Mouse (Mus musculus) myocyte (in vitro differentiated cells): ENCODE results near the gene Ncam1. TPM values are rescaled to one million over a fixed set of nuclear protein-coding genes. Genes with fewer than 3 reads are reported as not detected.

Experiments used
- H3K27me3 ChIP-seq: one replicate; pipeline ENCODE4 v1.6.1; 2011; ENCODE audit not compliant: control insufficient read depth, insufficient read depth, insufficient read length
- H3K36me3 ChIP-seq: one replicate; pipeline ENCODE4 v1.6.1; 2011; ENCODE audit not compliant: control insufficient read depth, insufficient read depth
- H3K4me2 ChIP-seq: one replicate; pipeline ENCODE4 v1.6.1; 2011; ENCODE audit warnings: low read depth, control low read depth
- H3K4me3 ChIP-seq: one replicate; pipeline ENCODE4 v1.5.1; 2011; ENCODE audit warnings: mild to moderate bottlenecking, control low read depth, moderate library complexity
- H3K79me2 ChIP-seq: one replicate; pipeline ENCODE4 v1.6.1; 2011; ENCODE audit not compliant: control insufficient read depth, insufficient read depth
- H3ac ChIP-seq: one replicate; pipeline ENCODE4 v1.6.1; 2011; ENCODE audit not compliant: control insufficient read depth, insufficient read length
- CEBPB ChIP-seq: IDR thresholded peaks from 2 replicates; pipeline ENCODE4 v1.6.1; 2011; ENCODE audit warnings: mild to moderate bottlenecking, moderate library complexity; ENCODE audit not compliant: poor library complexity, insufficient read depth, severe bottlenecking
- E2F4 ChIP-seq: IDR thresholded peaks from one replicate; pipeline ENCODE4 v1.6.1; 2011; ENCODE audit warnings: mild to moderate bottlenecking, control low read depth, moderate library complexity; ENCODE audit not compliant: insufficient read depth
- MAX ChIP-seq: IDR thresholded peaks from one replicate; pipeline ENCODE4 v1.6.1; 2011; ENCODE audit warnings: low read depth, mild to moderate bottlenecking, control low read depth
- MYOD1 ChIP-seq, 3 experiments: IDR thresholded peaks; one replicate each; pipeline ENCODE4 v1.6.1; 2011; ENCODE audit warnings: control low read depth in 2 of 3, low read depth in 2 of 3, mild to moderate bottlenecking in 2 of 3, moderate library complexity in 1 of 3; ENCODE audit not compliant: insufficient read length in 2 of 3, control insufficient read depth in 1 of 3
- MYOG ChIP-seq, 3 experiments: IDR thresholded peaks; one replicate each; pipeline ENCODE4 v1.6.1; 2011; ENCODE audit warnings: control low read depth in 2 of 3, low read depth in 2 of 3, mild to moderate bottlenecking in 2 of 3; ENCODE audit not compliant: insufficient read length in 2 of 3, control insufficient read depth in 1 of 3, insufficient read depth in 1 of 3
- POLR2A ChIP-seq: IDR thresholded peaks from one replicate; pipeline ENCODE4 v1.6.1; 2011; ENCODE audit warnings: low read depth, mild to moderate bottlenecking, control low read depth, moderate library complexity; ENCODE audit not compliant: insufficient read length
- POLR2AphosphoS2 ChIP-seq: IDR thresholded peaks from one replicate; pipeline ENCODE4 v1.6.1; 2011; ENCODE audit warnings: low read depth, control low read depth; ENCODE audit not compliant: insufficient read length
- REST ChIP-seq: IDR thresholded peaks from one replicate; pipeline ENCODE4 v1.6.1; 2011; ENCODE audit warnings: mild to moderate bottlenecking, control low read depth, moderate library complexity; ENCODE audit not compliant: insufficient read depth, insufficient read length
- SRF ChIP-seq: IDR thresholded peaks from one replicate; pipeline ENCODE4 v1.6.1; 2011; ENCODE audit warnings: low read depth; ENCODE audit not compliant: control insufficient read depth, insufficient read length
- TCF12 ChIP-seq: IDR thresholded peaks from one replicate; pipeline ENCODE4 v1.6.1; 2011; ENCODE audit warnings: mild to moderate bottlenecking, control low read depth; ENCODE audit not compliant: poor library complexity, insufficient read depth, severe bottlenecking
- TCF3 ChIP-seq: IDR thresholded peaks from one replicate; pipeline ENCODE4 v1.6.1; 2011; ENCODE audit warnings: low read depth, control low read depth; ENCODE audit not compliant: insufficient read length
- USF1 ChIP-seq: IDR thresholded peaks from one replicate; pipeline ENCODE4 v1.6.1; 2011; ENCODE audit warnings: low read depth, mild to moderate bottlenecking, control low read depth, moderate library complexity
- polyA plus RNA-seq: library from polyadenylated mRNA; unstranded; fragments of >200 nt; fragmentation: generic; extraction: Trizol; gene quantifications from one replicate; pipeline ENCODE4 v1.2.1, GENCODE M21; 2012; ENCODE audit warnings: missing spikeins

The Ncam1 gene
- polyA plus RNA-seq, 1 experiment, result 327 TPM

DNA sequence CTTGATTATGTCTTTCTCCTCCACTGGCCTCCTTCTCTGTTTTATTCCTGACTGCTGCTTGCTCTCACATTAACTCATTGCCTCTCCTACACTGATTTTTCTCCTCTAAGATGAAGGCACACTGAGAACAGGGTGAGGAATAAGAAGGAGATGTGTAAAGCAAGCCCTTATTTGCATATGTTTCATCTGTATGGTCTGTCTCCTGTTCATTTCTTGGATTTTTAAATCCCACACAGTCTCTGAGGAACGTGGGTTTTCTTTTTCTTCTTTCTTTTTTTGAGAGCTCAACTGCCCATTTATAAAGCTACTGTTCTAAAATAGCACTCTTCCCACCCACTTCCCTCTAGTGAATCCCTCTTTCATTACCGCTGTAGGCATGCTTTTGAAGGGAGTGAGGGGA lies 206.7 kb downstream of the Ncam1 start:
- Histone ChIP-seq H3K79me2 (peaks cover 54% of the 10 kb centered on the region), H3K4me3 (no peak overlapping the region), H3K36me3 (peaks cover 6% of the 10 kb centered on the region), H3K27me3 (no peaks in the 10 kb centered on the region), H3ac (no peak overlapping the region), H3K4me2 (no peak overlapping the region)
- TF ChIP-seq SRF, result no peak
- no peak for TF ChIP-seq POLR2A
- no peak for TF ChIP-seq E2F4
- no peak for TF ChIP-seq MAX
- TF ChIP-seq TCF12, result no peak
- TF ChIP-seq CEBPB, result no peak
- TF ChIP-seq USF1, result no peak
- TF ChIP-seq REST, result no peak
- no peak for TF ChIP-seq TCF3
- TF ChIP-seq MYOD1 (IDR thresholded peaks at IDR 0.05; ENCODE audit: control insufficient read depth in 1 of 3, insufficient read length in 2 of 3, low read depth in 2 of 3), result no peak
- TF ChIP-seq POLR2AphosphoS2, result no peak
- no peak for TF ChIP-seq MYOG (IDR thresholded peaks at IDR 0.05; ENCODE audit: control insufficient read depth in 1 of 3, insufficient read depth in 1 of 3, insufficient read length in 2 of 3, low read depth in 2 of 3)

DNA sequence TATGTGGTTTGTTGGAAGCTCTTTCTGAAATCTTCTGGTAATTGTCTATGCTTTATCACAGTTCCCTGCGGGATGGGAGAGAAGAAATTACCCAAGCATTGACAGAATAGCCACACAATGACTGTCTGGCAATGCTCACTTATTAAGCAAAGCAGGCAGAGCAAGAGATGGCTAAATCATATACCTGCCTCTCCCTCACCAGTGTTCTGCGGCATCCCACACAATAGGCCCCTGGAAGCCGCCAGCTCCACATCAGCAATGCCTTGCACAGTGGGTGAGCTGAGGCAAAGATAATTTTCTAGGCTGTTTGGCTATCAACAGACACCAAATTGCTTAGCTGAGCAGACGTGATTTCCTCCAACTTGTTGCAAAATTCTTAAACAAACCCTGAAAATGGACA lies 208.5 kb downstream of the Ncam1 start:
- Histone ChIP-seq H3K4me2 (no peak overlapping the region), H3K79me2 (peaks cover 47% of the 10 kb centered on the region), H3K36me3 (peaks cover 5% of the 10 kb centered on the region), H3ac (no peak overlapping the region), H3K4me3 (no peak overlapping the region), H3K27me3 (no peaks in the 10 kb centered on the region)
- no peak for TF ChIP-seq CEBPB
- no peak for TF ChIP-seq TCF12
- no peak for TF ChIP-seq SRF
- no peak for TF ChIP-seq POLR2A
- no peak for TF ChIP-seq USF1
- TF ChIP-seq MAX, result no peak
- no peak for TF ChIP-seq MYOD1 (IDR thresholded peaks at IDR 0.05; ENCODE audit: control insufficient read depth in 1 of 3, insufficient read length in 2 of 3, low read depth in 2 of 3)
- no peak for TF ChIP-seq MYOG (IDR thresholded peaks at IDR 0.05; ENCODE audit: control insufficient read depth in 1 of 3, insufficient read depth in 1 of 3, insufficient read length in 2 of 3, low read depth in 2 of 3)
- TF ChIP-seq POLR2AphosphoS2, result no peak
- TF ChIP-seq REST, result no peak
- no peak for TF ChIP-seq TCF3
- TF ChIP-seq E2F4, result no peak

GRCm38 (mm10) chr9:49577136-49577535 lies 221.6 kb downstream of the Ncam1 start:
- no peaks in the 10 kb centered on the region for H3K27me3 ChIP-seq
- peaks cover 19% of the 10 kb centered on the region for H3K36me3 ChIP-seq
- TF ChIP-seq E2F4, result no peak
- no peak for TF ChIP-seq POLR2AphosphoS2
- no peak for TF ChIP-seq MAX
- TF ChIP-seq POLR2A, result no peak
- no peak for TF ChIP-seq SRF
- TF ChIP-seq USF1, result no peak
- TF ChIP-seq TCF12, result no peak
- no peak for TF ChIP-seq TCF3
- peaks cover 29% of the 10 kb centered on the region for H3K79me2 ChIP-seq
- no peak overlapping the region for H3K4me3 ChIP-seq
- H3ac ChIP-seq, result no peak overlapping the region
- no peak overlapping the region for H3K4me2 ChIP-seq

- no peaks in the 10 kb centered on the region for H3K27me3 ChIP-seq
- no peak overlapping the region for H3K4me3 ChIP-seq
- H3K4me2 ChIP-seq, result no peak overlapping the region
- TF ChIP-seq POLR2AphosphoS2 (no peak), MAX (no peak), POLR2A (no peak), E2F4 (no peak), TCF3 (no peak), MYOG (IDR thresholded peaks at IDR 0.05; ENCODE audit: control insufficient read depth in 1 of 3, insufficient read depth in 1 of 3, insufficient read length in 2 of 3, low read depth in 2 of 3) (no peak), TCF12 (no peak)
- no peak overlapping the region for H3ac ChIP-seq
- peaks cover 3% of the 10 kb centered on the region for H3K79me2 ChIP-seq
- peaks cover 41% of the 10 kb centered on the region for H3K36me3 ChIP-seq
These were observed 226.8 kb downstream of the Ncam1 start for GRCm38 (mm10) chr9:49571695-49572510.
